Mouse (Mus musculus) testis, adult 2 months (tissue): ENCODE results near the gene Gm28308. TPM values are rescaled to one million over a fixed set of nuclear protein-coding genes. Genes with fewer than 3 reads are reported as not detected.
A peak's percentile ranks its signal among the peaks of the same experiment; 100 is the strongest.

Experiments
- H3K27ac ChIP-seq: fragments of 200-500 bp; 2 replicates; pipeline ENCODE4 v1.5.1; 2012; ENCODE audit warnings: low read depth, low read length; ENCODE audit not compliant: control insufficient read depth, insufficient read depth
- H3K27me3 ChIP-seq: fragments of 200-500 bp; 2 replicates; pipeline ENCODE4 v1.6.1; 2012; ENCODE audit warnings: mild to moderate bottlenecking, low read length, moderate library complexity; ENCODE audit not compliant: control insufficient read depth, insufficient read depth
- H3K36me3 ChIP-seq: fragments of 200-500 bp; 2 replicates; pipeline ENCODE4 v1.6.1; 2012; ENCODE audit warnings: mild to moderate bottlenecking, low read length; ENCODE audit not compliant: control insufficient read depth, insufficient read depth
- H3K4me1 ChIP-seq: fragments of 200-500 bp; 2 replicates; pipeline ENCODE4 v1.6.1; 2012; ENCODE audit warnings: low read length; ENCODE audit not compliant: control insufficient read depth, insufficient read depth
- H3K4me3 ChIP-seq: fragments of 200-500 bp; 2 replicates; pipeline ENCODE4 v1.5.1; 2012; ENCODE audit warnings: low read depth, mild to moderate bottlenecking, low read length, moderate library complexity, mixed read lengths; ENCODE audit not compliant: control insufficient read depth
- CTCF ChIP-seq: fragments of 200-500 bp; IDR thresholded peaks from 2 replicates; pipeline ENCODE4 v1.5.1; 2012; ENCODE audit warnings: low read depth, mild to moderate bottlenecking, inconsistent platforms, low read length, moderate library complexity; ENCODE audit not compliant: control insufficient read depth, insufficient read depth, insufficient replicate concordance
- POLR2A ChIP-seq: fragments of 200-500 bp; IDR thresholded peaks from 2 replicates; pipeline ENCODE4 v1.6.1; 2012; ENCODE audit warnings: low read depth, mild to moderate bottlenecking, inconsistent platforms, low read length, moderate library complexity; ENCODE audit not compliant: control insufficient read depth
- polyA plus RNA-seq: library from polyadenylated mRNA; depleted of rRNA; stranded (reverse); fragments of >200 nt; gene quantifications from 2 replicates; pipeline ENCODE4 v1.2.3, GENCODE M21; 2012

Gene Gm28308
- polyA plus RNA-seq, 1 experiment, result not detected

GRCm38 (mm10) chr6:52224895-52225611 is 11.9 kb upstream of the Gm28308 start:
- Histone ChIP-seq H3K4me1 (peaks cover 20% of the 10 kb centered on the region), H3K4me3 (peak overlapping the region; percentile 19), H3K36me3 (no peaks in the 10 kb centered on the region), H3K27ac (no peak overlapping the region), H3K27me3 (peaks cover 21% of the 10 kb centered on the region)
- TF ChIP-seq CTCF (no peak), POLR2A (no peak)

- H3K27me3 ChIP-seq, result peaks cover 19% of the 10 kb centered on the region
- no peak overlapping the region for H3K4me3 ChIP-seq
- H3K4me1 ChIP-seq, result peaks cover 20% of the 10 kb centered on the region
- TF ChIP-seq CTCF (no peak), POLR2A (no peak)
- H3K36me3 ChIP-seq, result no peaks in the 10 kb centered on the region
- H3K27ac ChIP-seq, result no peak overlapping the region
Measured at GRCm38 (mm10) chr6:52223939-52224760, 11.0 kb upstream of the Gm28308 start.

- TF ChIP-seq POLR2A, result no peak
- TF ChIP-seq CTCF, result no peak
- Histone ChIP-seq H3K27ac (no peak overlapping the region), H3K36me3 (no peaks in the 10 kb centered on the region), H3K27me3 (peaks cover 21% of the 10 kb centered on the region), H3K4me1 (peaks cover 19% of the 10 kb centered on the region), H3K4me3 (no peak overlapping the region)
Measured at GRCm38 (mm10) chr6:52222729-52223128, 9.6 kb upstream of the Gm28308 start.

- H3K4me1 ChIP-seq, result peaks cover 24% of the 10 kb centered on the region
- TF ChIP-seq POLR2A (no peak), CTCF (no peak)
- peaks cover 25% of the 10 kb centered on the region for H3K27me3 ChIP-seq
- peak overlapping the region; percentile 31; the same call in 1 of the 2 replicates for H3K4me3 ChIP-seq
- H3K27ac ChIP-seq, result no peak overlapping the region
- H3K36me3 ChIP-seq, result no peaks in the 10 kb centered on the region
Measured at GRCm38 (mm10) chr6:52221993-52222685, 9.0 kb upstream of the Gm28308 start.

- Histone ChIP-seq H3K27ac (peak within 1 kb of the TSS; percentile 27; the same call in 1 of the 2 replicates), H3K36me3 (no peaks in the 10 kb centered on the region), H3K27me3 (peaks cover 21% of the 10 kb centered on the region)
Measured at GRCm38 (mm10) chr6:52221337-52221992, 8.3 kb upstream of the Gm28308 start, which contains the start of gene Hoxa7. Gene Hoxa7, minus strand, starts transcription at chr6:52221854.

GRCm38 (mm10) chr6:52220865-52221310 is 7.7 kb upstream of the Gm28308 start:
- no peak overlapping the region for H3K27ac ChIP-seq
- peaks cover 21% of the 10 kb centered on the region for H3K27me3 ChIP-seq
- H3K4me3 ChIP-seq, result peak overlapping the region; percentile 89
- no peaks in the 10 kb centered on the region for H3K36me3 ChIP-seq
- peaks cover 33% of the 10 kb centered on the region for H3K4me1 ChIP-seq
- TF ChIP-seq POLR2A (no peak), CTCF (no peak)

More at GRCm38 (mm10) chr6:52221337-52221992, 8.3 kb upstream of the Gm28308 start, which contains the start of gene Hoxa7:
- H3K4me3 ChIP-seq, result peak within 1 kb of the TSS; percentile 89
- peaks cover 28% of the 10 kb centered on the region for H3K4me1 ChIP-seq
- TF ChIP-seq CTCF, result peak; percentile 96
- no peak for TF ChIP-seq POLR2A
